Mouse (Mus musculus): ENCODE data around the gene Socs3. TPM values are rescaled to one million over a fixed set of nuclear protein-coding genes. Genes with fewer than 3 reads are reported as not detected.
A peak's percentile ranks its signal among the peaks of the same experiment; 100 is the strongest.

Gene Socs3
- total RNA-seq (2021): 1 to 10 TPM; 2.3 to 2.6 TPM

DNA sequence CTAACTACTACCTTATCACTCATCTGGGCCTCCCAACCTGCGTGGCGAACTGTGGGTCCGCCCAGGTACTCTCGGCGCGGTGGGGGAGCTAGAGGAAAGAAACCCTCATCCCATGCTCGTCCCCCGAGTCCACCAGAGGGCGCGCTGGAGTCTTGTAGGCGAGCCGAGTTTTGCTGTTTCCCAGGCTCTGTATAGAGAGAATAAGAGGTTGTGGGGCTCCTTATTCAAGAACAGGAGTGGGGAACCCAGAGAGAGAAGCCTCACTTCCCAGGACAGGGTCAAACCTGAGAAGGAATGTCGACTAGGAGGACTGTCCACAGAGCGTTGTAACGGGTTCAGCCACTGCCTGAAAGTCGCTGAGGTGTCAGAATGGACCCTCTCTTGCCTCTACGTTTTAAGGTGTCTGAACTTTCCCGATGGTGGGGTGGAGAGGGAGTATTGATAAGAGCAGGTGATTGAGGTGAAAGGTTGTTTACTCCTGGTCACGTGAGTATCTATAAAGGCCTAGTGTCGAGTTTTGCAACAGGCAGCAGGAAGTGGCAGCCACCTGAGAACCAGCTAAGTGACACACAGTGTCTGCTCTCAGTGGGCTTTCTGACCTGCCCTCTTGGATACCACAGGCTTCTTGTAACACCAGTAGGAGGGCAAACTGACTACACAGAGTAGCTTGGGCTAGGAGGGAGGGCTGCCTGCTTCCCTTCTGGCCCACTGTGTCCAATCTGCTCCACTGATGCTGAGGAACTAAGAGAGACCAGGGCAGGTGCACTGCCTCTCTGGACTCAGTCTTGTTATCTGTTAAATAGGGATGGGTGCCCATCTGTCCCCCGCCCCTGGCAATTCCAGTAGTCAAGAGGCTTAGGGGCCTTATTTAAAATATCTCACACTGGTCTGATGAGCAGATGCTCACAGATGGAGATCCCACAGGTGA, at the start of gene Socs3:
TSS of gene Socs3 (minus strand) at position 103 of the 928 bp plus-strand sequence.
- intact Hi-C loops (cut with DNase I): loop anchor here (5.0 kb wide), 4 partner anchors 38 to 98 kb away; partner anchors contain the start of gene Tha1
- DNase-seq (ENCODE audit: extremely low spot score in 1 of 2, low spot score in 2 of 2): peak; percentile 82 to 93

DNA sequence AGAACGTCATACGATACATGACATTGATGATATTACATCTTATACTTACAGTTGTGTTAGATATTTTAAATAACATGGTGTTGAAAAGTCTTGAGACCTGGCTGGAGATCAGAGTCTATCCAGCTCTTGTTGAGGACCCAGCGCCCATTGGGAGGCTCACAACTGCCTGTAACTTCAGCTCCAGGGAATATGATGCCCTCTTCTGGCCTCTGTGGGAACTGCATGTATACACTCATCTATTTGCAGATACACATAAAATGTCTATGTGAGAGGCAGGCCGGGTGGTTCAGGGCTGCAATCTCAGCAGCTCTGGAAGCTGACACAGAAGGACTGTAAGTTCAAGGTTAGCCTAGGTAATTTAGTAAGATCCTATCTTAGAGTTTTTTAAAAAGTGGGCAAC, 48.5 kb upstream of the Socs3 start:
- intact Hi-C loops (cut with DNase I): loop anchor here (5.0 kb wide), 1 partner anchor 36 kb away; no protein-coding TSS in a partner anchor
- no peak for DNase-seq (ENCODE audit: extremely low spot score in 1 of 2, low spot score in 2 of 2)

GRCm38 (mm10) chr11:118015381-118016145, 45.7 kb upstream of the Socs3 start:
- no peak for DNase-seq (ENCODE audit: extremely low spot score in 1 of 2, low spot score in 2 of 2)
- intact Hi-C loops (cut with DNase I): loop anchor here (5.0 kb wide), 1 partner anchor 33 kb away; no protein-coding TSS in a partner anchor

DNA sequence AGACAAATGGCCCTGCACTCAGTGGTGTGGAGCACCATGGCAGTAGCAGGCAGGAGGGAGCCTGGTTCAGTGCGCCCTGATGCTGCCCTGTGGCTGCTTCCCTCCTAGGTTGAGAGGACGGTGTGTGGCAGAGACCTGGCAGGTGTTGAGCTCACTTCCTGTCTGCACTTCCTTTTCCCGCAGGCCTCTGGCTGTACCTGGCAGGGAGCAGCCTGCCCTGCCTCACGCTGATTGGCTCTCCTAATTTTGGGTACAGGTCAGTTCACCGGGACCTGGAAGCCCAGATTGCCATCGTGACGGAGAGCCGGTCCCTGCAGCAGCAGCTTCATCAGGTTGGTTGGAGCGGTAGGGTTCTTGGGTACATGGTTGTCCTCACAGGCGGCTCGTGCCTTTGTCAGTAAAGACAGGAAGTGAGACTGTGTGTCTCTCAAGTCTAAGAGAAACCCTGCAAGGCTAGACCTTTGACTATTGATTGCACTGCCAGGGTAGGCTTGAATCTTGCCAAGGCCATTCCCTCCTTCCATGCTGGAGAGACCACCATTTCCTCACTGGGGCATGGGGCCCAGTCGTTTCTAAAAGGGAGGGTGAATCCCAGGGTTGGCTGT, 44.6 kb upstream of the Socs3 start:
- intact Hi-C loops (cut with DNase I): no loop called here
- DNase-seq (ENCODE audit: extremely low spot score in 1 of 2, low spot score in 2 of 2): no peak

DNA sequence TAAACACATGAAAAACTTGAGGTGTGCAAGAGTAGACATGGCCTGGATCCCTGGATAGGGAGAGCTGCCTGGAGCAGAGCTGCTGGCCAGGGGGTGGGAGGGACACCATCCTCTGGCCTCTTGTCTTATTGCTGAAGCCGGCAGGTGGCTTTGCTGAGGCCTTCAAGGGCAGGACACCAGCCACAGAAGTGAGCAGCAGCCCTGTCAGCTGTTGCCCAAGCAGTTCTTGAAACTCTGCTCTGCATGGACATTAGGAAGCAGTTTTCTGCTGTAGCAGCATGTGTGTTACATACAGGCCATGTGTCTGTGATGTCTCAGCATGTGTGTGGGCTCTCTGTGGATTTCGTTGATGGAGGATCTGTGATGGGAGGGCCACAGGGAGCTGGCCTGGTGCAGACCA, 43.5 kb upstream of the Socs3 start:
- intact Hi-C loops (cut with DNase I): no loop called here
- no peak for DNase-seq (ENCODE audit: extremely low spot score in 1 of 2, low spot score in 2 of 2)

DNA sequence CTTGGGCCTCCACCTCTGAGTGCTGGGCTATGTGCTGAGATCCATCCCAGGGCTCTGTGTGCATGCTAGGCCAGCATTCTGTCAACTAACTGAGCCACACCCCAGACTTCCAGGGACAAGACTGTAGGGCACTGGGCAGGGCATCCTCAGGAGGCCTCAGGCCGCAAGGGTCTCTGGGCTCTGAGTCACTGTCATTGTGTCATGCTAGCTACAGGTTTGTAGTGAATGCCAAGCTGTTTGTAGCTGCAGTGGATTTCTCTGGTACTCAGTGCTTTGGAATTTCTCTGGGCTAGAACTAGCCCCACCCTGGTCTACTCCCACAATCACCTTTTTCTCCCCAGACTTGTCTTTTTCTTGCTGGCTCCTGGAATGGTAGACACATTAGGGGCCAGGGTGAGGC, 42.7 kb upstream of the Socs3 start:
- DNase-seq (ENCODE audit: extremely low spot score in 1 of 2, low spot score in 2 of 2): no peak
- intact Hi-C loops (cut with DNase I): no loop called here

DNA sequence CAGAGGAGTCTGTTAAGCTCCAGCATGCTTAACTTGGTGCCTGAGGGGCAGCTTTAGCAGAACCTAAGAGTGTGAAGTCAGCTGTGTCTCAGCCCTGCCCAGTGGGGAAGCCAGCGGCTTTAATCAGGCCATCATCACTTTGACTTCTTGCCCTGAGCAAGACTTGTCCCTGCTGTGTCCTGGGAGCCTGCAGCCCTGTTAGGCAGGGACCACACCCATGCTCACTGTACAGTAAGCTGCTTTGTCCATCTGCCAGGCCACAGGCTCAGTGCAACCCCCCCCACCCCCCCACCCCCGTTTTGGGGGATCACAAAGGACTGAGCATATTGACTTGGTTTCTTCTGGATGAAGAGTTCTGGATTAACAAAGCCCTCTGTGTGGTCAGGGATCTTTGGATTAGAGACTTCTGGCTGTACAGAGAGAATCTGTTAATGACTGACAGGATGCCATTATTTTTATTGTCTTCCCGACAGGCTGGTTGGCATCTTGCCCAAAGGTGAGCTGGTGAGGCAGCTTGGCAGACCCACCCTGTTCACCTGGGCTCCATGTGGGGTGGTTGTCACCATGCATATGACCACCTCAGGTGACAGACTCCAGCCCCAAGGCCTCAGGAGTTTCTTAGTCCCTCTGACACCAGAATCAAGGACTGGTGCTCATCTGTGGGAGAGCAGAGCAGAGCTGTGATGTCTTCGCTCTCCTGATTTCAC, 40.2 kb upstream of the Socs3 start:
- no peak for DNase-seq (ENCODE audit: extremely low spot score in 1 of 2, low spot score in 2 of 2)

GRCm38 (mm10) chr11:118008843-118009242, 39.0 kb upstream of the Socs3 start:
- intact Hi-C loops (cut with DNase I): no loop called here
- no peak for DNase-seq (ENCODE audit: extremely low spot score in 1 of 2, low spot score in 2 of 2)

More for the DNA sequence above, 40.2 kb upstream of the Socs3 start:
- intact Hi-C loops (cut with DNase I): no loop called here

- intact Hi-C loops (cut with DNase I): no loop called here
These were observed 38.4 kb upstream of the Socs3 start for GRCm38 (mm10) chr11:118008144-118008805.

GRCm38 (mm10) chr11:118007460-118008143, 37.8 kb upstream of the Socs3 start:
- DNase-seq (ENCODE audit: extremely low spot score in 1 of 2, low spot score in 2 of 2): peak in 1 of 2 experiments; percentile 55
- intact Hi-C loops (cut with DNase I): no loop called here

More at GRCm38 (mm10) chr11:118008144-118008805, 38.4 kb upstream of the Socs3 start:
- DNase-seq (ENCODE audit: extremely low spot score in 1 of 2, low spot score in 2 of 2): no peak

DNA sequence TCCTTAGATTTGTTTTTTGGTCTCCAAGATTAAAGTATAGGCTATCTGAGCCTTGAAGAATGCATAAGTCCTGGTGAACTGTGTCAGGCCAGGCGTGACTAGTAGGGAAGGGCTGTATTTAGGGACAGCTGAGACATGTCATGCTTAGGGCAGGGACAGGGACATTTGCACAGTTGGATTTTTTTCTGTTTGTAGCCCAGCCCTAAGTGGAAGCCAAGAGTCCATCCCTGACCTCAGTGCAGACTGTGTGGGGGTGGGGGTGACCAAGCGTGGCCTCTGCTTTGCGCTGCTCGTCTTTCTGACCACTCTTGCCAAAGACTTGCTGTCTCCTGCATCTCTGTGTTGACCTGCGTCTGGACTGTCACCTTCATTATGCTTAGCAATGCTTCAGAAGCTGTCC, 34.4 kb upstream of the Socs3 start:
- DNase-seq (ENCODE audit: extremely low spot score in 1 of 2, low spot score in 2 of 2): no peak
- intact Hi-C loops (cut with DNase I): no loop called here

- DNase-seq (ENCODE audit: extremely low spot score in 1 of 2, low spot score in 2 of 2): no peak
- intact Hi-C loops (cut with DNase I): no loop called here
These were observed 33.9 kb upstream of the Socs3 start for GRCm38 (mm10) chr11:118003718-118004117.

- DNase-seq (ENCODE audit: extremely low spot score in 1 of 2, low spot score in 2 of 2): no peak
- intact Hi-C loops (cut with DNase I): no loop called here
These were observed 33.3 kb upstream of the Socs3 start for GRCm38 (mm10) chr11:118003176-118003575.

DNA sequence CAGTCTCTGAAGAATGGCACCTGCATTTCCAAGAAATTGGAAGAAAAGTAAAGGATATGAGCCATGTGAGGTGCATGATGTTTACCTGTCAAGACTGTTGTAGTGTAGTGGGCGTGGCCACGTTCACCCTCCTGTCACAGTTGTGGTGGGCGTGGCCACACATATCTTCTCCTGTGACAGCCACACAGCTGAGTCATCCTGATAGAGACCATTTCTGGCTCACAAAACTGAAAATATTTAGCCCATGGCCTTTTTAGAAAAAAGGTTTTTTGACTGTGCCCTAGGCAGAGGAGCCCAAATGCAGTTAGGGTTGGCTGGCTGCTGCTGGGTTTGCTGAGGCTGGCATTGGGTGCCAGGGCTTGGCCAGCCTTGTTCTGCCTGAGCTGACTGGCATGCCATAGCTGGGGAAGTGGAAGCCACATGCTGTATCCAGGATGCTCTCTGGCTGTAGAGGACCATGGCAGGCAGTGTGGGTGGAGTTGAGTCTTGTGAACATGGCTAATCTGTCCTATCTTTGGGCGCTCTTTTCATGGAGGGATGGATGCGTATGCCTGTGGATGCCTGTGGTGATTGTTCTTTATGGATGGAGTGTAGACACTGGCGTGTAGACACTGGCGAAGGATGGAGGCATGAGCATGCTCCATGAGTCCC, 30.8 kb upstream of the Socs3 start:
- DNase-seq (ENCODE audit: extremely low spot score in 1 of 2, low spot score in 2 of 2): no peak
- intact Hi-C loops (cut with DNase I): no loop called here

GRCm38 (mm10) chr11:118000083-118000482, 30.2 kb upstream of the Socs3 start:
- intact Hi-C loops (cut with DNase I): no loop called here
- no peak for DNase-seq (ENCODE audit: extremely low spot score in 1 of 2, low spot score in 2 of 2)

- intact Hi-C loops (cut with DNase I): no loop called here
- DNase-seq (ENCODE audit: extremely low spot score in 1 of 2, low spot score in 2 of 2): no peak
These were observed 29.6 kb upstream of the Socs3 start for GRCm38 (mm10) chr11:117999260-117999934.

GRCm38 (mm10) chr11:117998356-117998755, 28.5 kb upstream of the Socs3 start:
- intact Hi-C loops (cut with DNase I): no loop called here
- no peak for DNase-seq (ENCODE audit: extremely low spot score in 1 of 2, low spot score in 2 of 2)

Measured in left cerebral cortex, postnatal 10 days (tissue).